9 mouse cellular contexts compared by ENCODE assay signal in the genomic region with DNA sequence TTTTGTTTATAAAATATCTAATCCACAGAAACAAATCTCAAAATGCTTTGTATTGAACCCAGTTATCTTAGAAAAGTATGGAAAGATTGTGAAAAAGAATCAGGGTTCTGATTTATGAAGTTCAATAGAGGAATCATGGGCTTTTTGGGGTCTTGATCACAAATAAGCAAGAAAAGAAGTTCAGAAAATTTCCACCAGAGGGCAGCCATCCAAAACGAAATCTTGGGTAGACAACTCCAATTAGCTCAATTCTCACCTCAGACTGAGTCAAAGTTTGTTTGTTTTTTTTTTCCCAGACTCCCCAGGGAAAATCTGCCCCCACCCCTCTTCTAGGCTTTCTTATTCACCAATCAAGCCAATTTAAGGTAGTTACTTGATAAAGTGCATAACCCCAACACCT. TPM values are rescaled to one million over a fixed set of nuclear protein-coding genes. Genes with fewer than 3 reads are reported as not detected.
DNase-seq lines count a peak whose midpoint lies in the region; ATAC-seq and TF ChIP-seq lines count a peak whose summit lies in the region.
"Had no signal": no experiment of that assay in that cellular context is flagged by ENCODE, and none has a peak within 500 bp of the region (broad histone marks: within the 10 kb centered on the region; RNA-seq: fewer than 3 reads in every experiment).

No protein-coding gene starts in this region.

- TF ChIP-seq CTCF in kidney, adult 2 months (conservative IDR thresholded peaks at IDR 0.05; ENCODE audit: insufficient read depth, insufficient read length, low read depth, low read length), result no peak

- no peak overlapping the region for H3K4me3 ChIP-seq in kidney, adult 2 months (ENCODE audit: insufficient read depth, low read depth, low read length)
- no peak overlapping the region for H3K4me3 ChIP-seq in kidney, embryonic 15.5 days (replicated peaks)
- no peak overlapping the region for H3K4me3 ChIP-seq in forebrain, embryonic 10.5 days
- H3K4me3 ChIP-seq: myocyte had no signal

- H3K9ac ChIP-seq in kidney, embryonic 15.5 days, result no peak overlapping the region

- H3K27ac ChIP-seq in kidney, adult 2 months (ENCODE audit: insufficient read depth, low read depth, low read length), result no peak overlapping the region
- no peak overlapping the region for H3K27ac ChIP-seq in kidney, embryonic 15.5 days
- H3K27ac ChIP-seq in forebrain, embryonic 10.5 days, result no peak overlapping the region

- H3K4me2 ChIP-seq in kidney, embryonic 15.5 days, result no peak overlapping the region

- WGBS in kidney, adult 2 months, result 10% methylated on average over 1 of the region's 1 CpGs
- 13% methylated on average over 1 of the region's 1 CpGs for WGBS in kidney, embryonic 15.5 days
- WGBS in forebrain, embryonic 10.5 days, result 9% methylated on average over 1 of the region's 1 CpGs

- no peak for TF ChIP-seq POLR2A in kidney, adult 2 months (IDR thresholded peaks at IDR 0.05; ENCODE audit: low read depth, low read length)

- peak; percentile 31 for DNase-seq in adrenal gland, postnatal 14 days
- DNase-seq in adrenal gland, adult 2 months, result no peak
- peak; percentile 38 for DNase-seq in kidney, adult 2 months
- DNase-seq in CD8-positive naive resting alpha-beta T cell, adult 2 months (ENCODE audit: low read depth in 2 of 2, low spot score in 2 of 2), result peak; percentile 58 to 65
- DNase-seq in kidney, postnatal 10 days, result peak; percentile 52
- DNase-seq in retina, postnatal 1 day, result peak; percentile 59
- DNase-seq in forebrain, embryonic 10.5 days (ENCODE audit: extremely low spot score, low spot score), result no peak

- H3K9me3 ChIP-seq in kidney, embryonic 15.5 days (replicated peaks), result no peaks in the 10 kb centered on the region
- no peaks in the 10 kb centered on the region for H3K9me3 ChIP-seq in forebrain, embryonic 10.5 days

- no peaks in the 10 kb centered on the region for H3K27me3 ChIP-seq in kidney, adult 2 months (replicated peaks; ENCODE audit: control insufficient read depth, insufficient read depth, low read length)
- H3K27me3 ChIP-seq in kidney, embryonic 15.5 days, result no peaks in the 10 kb centered on the region
- no peaks in the 10 kb centered on the region for H3K27me3 ChIP-seq in forebrain, embryonic 10.5 days (ENCODE audit: poor library complexity, severe bottlenecking)

- H3K4me1 ChIP-seq in kidney, adult 2 months (ENCODE audit: control insufficient read depth, insufficient read depth, low read length), result no peaks in the 10 kb centered on the region
- no peaks in the 10 kb centered on the region for H3K4me1 ChIP-seq in kidney, embryonic 15.5 days
- no peaks in the 10 kb centered on the region for H3K4me1 ChIP-seq in forebrain, embryonic 10.5 days

- no peaks in the 10 kb centered on the region for H3K36me3 ChIP-seq in kidney, adult 2 months (ENCODE audit: control insufficient read depth, insufficient read depth, low read length)
- H3K36me3 ChIP-seq in kidney, embryonic 15.5 days, result no peaks in the 10 kb centered on the region
- H3K36me3 ChIP-seq in forebrain, embryonic 10.5 days (replicated peaks), result no peaks in the 10 kb centered on the region

- no peak for ATAC-seq in kidney, embryonic 15.5 days (replicated peaks; ENCODE audit: low FRiP score)

RNA-seq across cellular contexts. Expression of a gene that starts 9.7 kb away (rescaled TPM):
- 3.7 and 7.9 TPM in 2 replicates for total RNA-seq in adrenal gland, postnatal 14 days (2021)
- 1 to 10 TPM; 2.3 to 2.6 TPM for total RNA-seq in adrenal gland, adult 2 months (2021)
- 0.67 and 0.84 TPM in 2 replicates for polyA plus RNA-seq in adrenal gland, adult 2 months (2012; rRNA removed)
- 1.1 and 3.6 TPM in 2 replicates for polyA plus RNA-seq in kidney, adult 2 months (2012; rRNA removed)
- polyA plus RNA-seq in kidney, embryonic 15.5 days (2015; fragmentation: Nextera tagmentation; extraction: Ambion mirVana), result 2.2 and 2.3 TPM in 2 replicates
- 0.46 and 0.60 TPM in 2 replicates for polyA plus RNA-seq in forebrain, embryonic 10.5 days (2016; fragmentation: Nextera tagmentation; extraction: Ambion mirVana)
- polyA plus RNA-seq: myocyte had no signal

RNA-seq across cellular contexts. Expression of a gene that starts 21.0 kb away (rescaled TPM):
- 0.56 and 1.0 TPM in 2 replicates for total RNA-seq in adrenal gland, postnatal 14 days (2021)
- total RNA-seq in adrenal gland, adult 2 months (2021), result under 1 TPM; 0.52 to 0.73 TPM
- 0.06 and 0.07 TPM in 2 replicates for polyA plus RNA-seq in adrenal gland, adult 2 months (2012; rRNA removed)
- 0.34 and 0.53 TPM in 2 replicates for polyA plus RNA-seq in kidney, adult 2 months (2012; rRNA removed)
- 0.84 and 1.6 TPM in 2 replicates for polyA plus RNA-seq in kidney, embryonic 15.5 days (2015; fragmentation: Nextera tagmentation; extraction: Ambion mirVana)
- polyA plus RNA-seq in forebrain, embryonic 10.5 days (2016; fragmentation: Nextera tagmentation; extraction: Ambion mirVana), result not detected in 2 replicates

Comparison
In these comparisons a context has a peak if more than half of its experiments do, and no peak if none do; other contexts are left out.
1. DNase-seq: peak in adrenal gland, postnatal 14 days (single experiment), kidney, adult 2 months (single experiment), CD8-positive naive resting alpha-beta T cell, adult 2 months (2 of 2), kidney, postnatal 10 days (single experiment) and retina, postnatal 1 day (single experiment); none in adrenal gland, adult 2 months (single experiment) and forebrain, embryonic 10.5 days (single experiment).